Mouse (Mus musculus) megakaryocyte, embryonic 14.5 days (primary cell): ENCODE results near the gene Slc25a17.

Source experiments
- FLI1 ChIP-seq: IDR thresholded peaks from 2 replicates; pipeline ENCODE4 v1.6.1; 2012; ENCODE audit warnings: low read length, inconsistent platforms, mixed read lengths
- GATA1 ChIP-seq: IDR thresholded peaks from 3 replicates; pipeline ENCODE4 v1.6.1; 2012; ENCODE audit warnings: mixed read lengths, low read length, inconsistent platforms, borderline replicate concordance

DNA sequence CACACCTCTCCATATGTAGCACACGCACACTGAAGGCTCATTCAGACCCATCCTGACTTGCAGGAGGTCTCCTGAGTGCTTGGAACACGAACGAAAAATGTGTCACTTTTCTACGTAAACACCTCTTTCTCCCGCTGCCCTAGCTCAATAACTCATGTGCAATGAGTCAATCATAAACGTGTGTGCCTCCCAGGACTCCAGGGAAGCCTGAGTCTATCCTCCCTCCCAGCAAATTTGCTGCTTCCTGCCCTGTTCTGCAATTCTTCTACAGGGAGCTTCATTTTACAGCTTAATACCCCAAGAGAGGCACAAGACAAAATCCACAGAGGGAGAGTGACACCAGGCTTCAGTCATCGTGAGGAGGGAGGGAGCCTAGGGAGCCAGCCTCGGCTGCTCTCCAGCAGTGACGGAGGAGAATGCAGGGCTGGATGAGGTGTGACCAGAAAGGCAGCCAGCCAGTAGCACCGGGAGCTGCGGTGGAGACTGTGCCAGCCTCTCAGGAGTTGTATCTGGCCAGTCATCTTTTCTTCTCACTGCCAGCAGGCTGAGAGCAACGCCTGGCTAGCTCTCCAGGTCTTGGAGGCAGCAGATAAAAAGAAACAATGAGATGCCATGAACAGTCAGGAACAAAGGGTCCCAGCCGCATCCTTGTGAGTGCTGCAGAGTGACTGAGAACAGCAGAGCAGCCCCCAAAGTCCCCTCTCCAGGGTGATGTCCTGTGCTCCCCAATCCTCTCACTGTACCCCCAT lies 88.1 kb downstream of the Slc25a17 start:
- TF ChIP-seq GATA1 (no peak), FLI1 (no peak)
